Mouse (Mus musculus): ENCODE measurements around the gene Angel2. TPM values are rescaled to one million over a fixed set of nuclear protein-coding genes. Genes with fewer than 3 reads are reported as not detected.
"Not testable (repeated sequence)": the region's sequence is repeated elsewhere in the genome, so short reads cannot be mapped to it uniquely, and the experiment has no call there.

Angel2 gene
- polyA plus RNA-seq (2012; rRNA removed) (8.2 and 11.8 TPM in 2 replicates), polyA plus RNA-seq (2014; fragmentation: Nextera tagmentation; extraction: Ambion mirVana) (15.1 and 15.3 TPM in 2 replicates)

- not testable (repeated sequence) for H3K27ac ChIP-seq; DNase-seq (ENCODE audit: low read depth in 3 of 3, low spot score in 3 of 3); H3K9me3 ChIP-seq (ENCODE audit: control insufficient read depth, low read length); H3K4me2 ChIP-seq (ENCODE audit: low read depth); H3K27me3 ChIP-seq (ENCODE audit: control insufficient read depth, insufficient read depth, low read length); H3K9ac ChIP-seq (replicated peaks); H3K4me3 ChIP-seq (ENCODE audit: insufficient read depth in 1 of 2, low read depth in 2 of 2, low read length in 2 of 2); ATAC-seq (ENCODE audit: insufficient read depth); H3K36me3 ChIP-seq (replicated peaks; ENCODE audit: control insufficient read depth, insufficient read depth, low read depth)
- peaks cover 13 to 16% of the 10 kb centered on the region in 2 experiments for H3K4me1 ChIP-seq (replicated peaks; ENCODE audit: control insufficient read depth in 2 of 2, insufficient read depth in 2 of 2, low read length in 1 of 2)
- 59% methylated on average over 3 of the region's 3 CpGs for WGBS (ENCODE audit: insufficient replicate concordance)
Observed at GRCm38 (mm10) chr1:190924812-190925211, at the start of gene Angel2. TSS of gene Angel2 (plus strand) at chr1:190925112.

- ATAC-seq (ENCODE audit: insufficient read depth) (no peak), DNase-seq (ENCODE audit: low read depth in 3 of 3, low spot score in 3 of 3) (no peak)
- Histone ChIP-seq H3K27ac (no peak overlapping the region), H3K9me3 (ENCODE audit: control insufficient read depth, low read length) (no peaks in the 10 kb centered on the region), H3K4me3 (ENCODE audit: insufficient read depth in 1 of 2, low read depth in 2 of 2, low read length in 2 of 2) (no peak overlapping the region), H3K27me3 (ENCODE audit: control insufficient read depth, insufficient read depth, low read length) (no peaks in the 10 kb centered on the region), H3K9ac (replicated peaks) (no peak overlapping the region), H3K4me1 (replicated peaks; ENCODE audit: control insufficient read depth in 2 of 2, insufficient read depth in 2 of 2, low read length in 1 of 2) (peaks cover 0 to 4% of the 10 kb centered on the region in 2 experiments; a peak in 1 of 4 replicates), H3K36me3 (replicated peaks; ENCODE audit: control insufficient read depth, insufficient read depth, low read depth) (no peaks in the 10 kb centered on the region), H3K4me2 (ENCODE audit: low read depth) (no peak overlapping the region)
- TF ChIP-seq EP300 (IDR thresholded peaks at IDR 0.05; ENCODE audit: low read depth) (no peak), CTCF (IDR thresholded peaks at IDR 0.05; ENCODE audit: low read depth) (no peak)
- 79% methylated on average over 6 of the region's 6 CpGs for WGBS (ENCODE audit: insufficient replicate concordance)
Observed at GRCm38 (mm10) chr1:190875751-190876150, 49.2 kb upstream of the Angel2 start.

GRCm38 (mm10) chr1:190880638-190881037 lies 44.3 kb upstream of the Angel2 start:
- Histone ChIP-seq H3K4me2 (ENCODE audit: low read depth) (no peak overlapping the region), H3K36me3 (replicated peaks; ENCODE audit: control insufficient read depth, insufficient read depth, low read depth) (no peaks in the 10 kb centered on the region), H3K9me3 (ENCODE audit: control insufficient read depth, low read length) (no peaks in the 10 kb centered on the region), H3K27ac (no peak overlapping the region), H3K4me3 (ENCODE audit: insufficient read depth in 1 of 2, low read depth in 2 of 2, low read length in 2 of 2) (no peak overlapping the region), H3K27me3 (ENCODE audit: control insufficient read depth, insufficient read depth, low read length) (no peaks in the 10 kb centered on the region), H3K4me1 (replicated peaks; ENCODE audit: control insufficient read depth in 2 of 2, insufficient read depth in 2 of 2, low read length in 1 of 2) (peaks cover 0 to 2% of the 10 kb centered on the region in 2 experiments; a peak in 1 of 4 replicates), H3K9ac (replicated peaks) (no peak overlapping the region)
- DNase-seq (ENCODE audit: low read depth in 3 of 3, low spot score in 3 of 3) (peak; percentile 22 to 37 (median 24)), ATAC-seq (ENCODE audit: insufficient read depth) (peak; percentile 67)
- TF ChIP-seq CTCF (IDR thresholded peaks at IDR 0.05; ENCODE audit: low read depth), result no peak
- 63% methylated on average over 6 of the region's 6 CpGs for WGBS (ENCODE audit: insufficient replicate concordance)

GRCm38 (mm10) chr1:190881422-190881821 lies 43.5 kb upstream of the Angel2 start:
- no peak overlapping the region for H3K4me3 ChIP-seq (ENCODE audit: insufficient read depth in 1 of 2, low read depth in 2 of 2, low read length in 2 of 2)
- WGBS (ENCODE audit: insufficient replicate concordance), result 3% methylated on average over 2 of the region's 2 CpGs
- ATAC-seq (ENCODE audit: insufficient read depth) (no peak), DNase-seq (ENCODE audit: low read depth in 3 of 3, low spot score in 3 of 3) (peak; percentile 37 to 41 (median 37))
- TF ChIP-seq EP300 (IDR thresholded peaks at IDR 0.05; ENCODE audit: low read depth), result no peak
- TF ChIP-seq CTCF (IDR thresholded peaks at IDR 0.05; ENCODE audit: low read depth), result peak; percentile 69
- no peaks in the 10 kb centered on the region for H3K27me3 ChIP-seq (ENCODE audit: control insufficient read depth, insufficient read depth, low read length)
- no peaks in the 10 kb centered on the region for H3K9me3 ChIP-seq (ENCODE audit: control insufficient read depth, low read length)
- H3K4me1 ChIP-seq (replicated peaks; ENCODE audit: control insufficient read depth in 2 of 2, insufficient read depth in 2 of 2, low read length in 1 of 2), result peaks cover 0 to 2% of the 10 kb centered on the region in 2 experiments; a peak in 1 of 4 replicates
- no peak overlapping the region for H3K27ac ChIP-seq
- no peak overlapping the region for H3K9ac ChIP-seq (replicated peaks)
- no peak overlapping the region for H3K4me2 ChIP-seq (ENCODE audit: low read depth)
- H3K36me3 ChIP-seq (replicated peaks; ENCODE audit: control insufficient read depth, insufficient read depth, low read depth), result no peaks in the 10 kb centered on the region

- no peaks in the 10 kb centered on the region for H3K9me3 ChIP-seq (ENCODE audit: control insufficient read depth, low read length)
- H3K27ac ChIP-seq, result no peak overlapping the region
- H3K27me3 ChIP-seq (ENCODE audit: control insufficient read depth, insufficient read depth, low read length), result no peaks in the 10 kb centered on the region
- WGBS (ENCODE audit: insufficient replicate concordance), result 70% methylated on average over 4 of the region's 4 CpGs
- H3K4me3 ChIP-seq (ENCODE audit: insufficient read depth in 1 of 2, low read depth in 2 of 2, low read length in 2 of 2), result no peak overlapping the region
- H3K4me1 ChIP-seq (replicated peaks; ENCODE audit: control insufficient read depth in 2 of 2, insufficient read depth in 2 of 2, low read length in 1 of 2), result 0 out of 4 replicates have a peak, but pooled peaks cover 0 to under 1% of the 10 kb centered on the region in 2 experiments
- no peak overlapping the region for H3K9ac ChIP-seq (replicated peaks)
- no peak overlapping the region for H3K4me2 ChIP-seq (ENCODE audit: low read depth)
- DNase-seq (ENCODE audit: low read depth in 3 of 3, low spot score in 3 of 3) (no peak), ATAC-seq (ENCODE audit: insufficient read depth) (no peak)
- H3K36me3 ChIP-seq (replicated peaks; ENCODE audit: control insufficient read depth, insufficient read depth, low read depth), result no peaks in the 10 kb centered on the region
- no peak for TF ChIP-seq EP300 (IDR thresholded peaks at IDR 0.05; ENCODE audit: low read depth)
- TF ChIP-seq CTCF (IDR thresholded peaks at IDR 0.05; ENCODE audit: low read depth), result no peak
Observed at GRCm38 (mm10) chr1:190886014-190886413, 38.9 kb upstream of the Angel2 start.
